Mouse (Mus musculus) ES-E14 (cell line): ENCODE data around the gene Trnt1.

Experiments
- CHD2 ChIP-seq: IDR thresholded peaks from 2 replicates; pipeline ENCODE4 v1.6.1; 2014; ENCODE audit warnings: mild to moderate bottlenecking, low read depth, low read length, inconsistent platforms
- HCFC1 ChIP-seq: IDR thresholded peaks from 2 replicates; pipeline ENCODE4 v1.6.1; 2012; ENCODE audit warnings: low read length, inconsistent platforms, borderline replicate concordance; ENCODE audit not compliant: insufficient read depth
- ZC3H11A ChIP-seq: IDR thresholded peaks from 2 replicates; pipeline ENCODE4 v1.6.1; 2012; ENCODE audit warnings: low read depth, mild to moderate bottlenecking, inconsistent platforms, low read length, borderline replicate concordance
- ZNF384 ChIP-seq: IDR thresholded peaks from 2 replicates; pipeline ENCODE4 v1.6.1; 2012; ENCODE audit warnings: low read depth, low read length, inconsistent platforms

DNA sequence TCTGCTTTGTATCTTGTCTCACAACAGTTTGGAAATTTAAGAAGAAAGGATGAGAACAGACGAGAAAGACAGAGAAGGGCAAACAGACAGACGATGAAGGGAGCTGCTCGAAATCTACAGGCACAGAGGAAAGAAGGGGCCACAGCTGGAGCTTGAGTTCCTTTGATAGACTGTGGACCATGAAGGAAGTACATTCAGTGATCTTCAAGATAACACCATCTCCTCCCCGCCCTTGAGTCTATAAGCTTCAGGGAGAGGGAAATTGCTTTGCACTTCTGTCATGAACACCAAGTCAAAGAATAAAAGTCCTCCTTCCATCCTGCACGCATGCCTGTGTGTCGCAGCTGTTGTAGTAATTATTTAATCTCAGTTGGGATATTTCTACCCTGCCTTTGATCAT is 42.8 kb upstream of the Trnt1 start:
- no peak for TF ChIP-seq HCFC1
- TF ChIP-seq ZC3H11A, result no peak
- no peak for TF ChIP-seq CHD2
- TF ChIP-seq ZNF384, result no peak
